Mouse (Mus musculus) testis, adult 2 months (tissue): ENCODE measurements at regions not wholly inside any gene's neighbourhood (a gene's known extent, or its start where the extent isn't known, plus 50 kb on each side); places are given as distances from the start of the nearest gene placed in this dataset.

Source experiments
- H3K27ac ChIP-seq: fragments of 200-500 bp; 2 replicates; pipeline ENCODE4 v1.5.1; 2012; ENCODE audit warnings: low read depth, low read length; ENCODE audit not compliant: control insufficient read depth, insufficient read depth
- H3K27me3 ChIP-seq: fragments of 200-500 bp; 2 replicates; pipeline ENCODE4 v1.6.1; 2012; ENCODE audit warnings: mild to moderate bottlenecking, low read length, moderate library complexity; ENCODE audit not compliant: control insufficient read depth, insufficient read depth
- H3K36me3 ChIP-seq: fragments of 200-500 bp; 2 replicates; pipeline ENCODE4 v1.6.1; 2012; ENCODE audit warnings: mild to moderate bottlenecking, low read length; ENCODE audit not compliant: control insufficient read depth, insufficient read depth
- H3K4me1 ChIP-seq: fragments of 200-500 bp; 2 replicates; pipeline ENCODE4 v1.6.1; 2012; ENCODE audit warnings: low read length; ENCODE audit not compliant: control insufficient read depth, insufficient read depth
- H3K4me3 ChIP-seq: fragments of 200-500 bp; 2 replicates; pipeline ENCODE4 v1.5.1; 2012; ENCODE audit warnings: low read depth, mild to moderate bottlenecking, low read length, moderate library complexity, mixed read lengths; ENCODE audit not compliant: control insufficient read depth
- CTCF ChIP-seq: fragments of 200-500 bp; IDR thresholded peaks from 2 replicates; pipeline ENCODE4 v1.5.1; 2012; ENCODE audit warnings: low read depth, mild to moderate bottlenecking, inconsistent platforms, low read length, moderate library complexity; ENCODE audit not compliant: control insufficient read depth, insufficient read depth, insufficient replicate concordance
- POLR2A ChIP-seq: fragments of 200-500 bp; IDR thresholded peaks from 2 replicates; pipeline ENCODE4 v1.6.1; 2012; ENCODE audit warnings: low read depth, mild to moderate bottlenecking, inconsistent platforms, low read length, moderate library complexity; ENCODE audit not compliant: control insufficient read depth

- TF ChIP-seq POLR2A, result no peak
- TF ChIP-seq CTCF, result no peak
- Histone ChIP-seq H3K4me1 (peaks cover 5% of the 10 kb centered on the region), H3K36me3 (no peaks in the 10 kb centered on the region), H3K27ac (no peak overlapping the region), H3K27me3 (no peaks in the 10 kb centered on the region), H3K4me3 (no peak overlapping the region)
Observed at GRCm38 (mm10) chr8:126802641-126803040, 143.0 kb downstream of the Tomm20 start.

- Histone ChIP-seq H3K36me3 (no peaks in the 10 kb centered on the region), H3K4me3 (no peak overlapping the region), H3K27ac (no peak overlapping the region), H3K27me3 (no peaks in the 10 kb centered on the region), H3K4me1 (peaks cover 5% of the 10 kb centered on the region)
- TF ChIP-seq CTCF (no peak), POLR2A (no peak)
Observed at GRCm38 (mm10) chr8:126800976-126801375, 144.7 kb downstream of the Tomm20 start.

- Histone ChIP-seq H3K27ac (no peak overlapping the region), H3K27me3 (no peaks in the 10 kb centered on the region), H3K4me1 (no peaks in the 10 kb centered on the region), H3K4me3 (no peak overlapping the region), H3K36me3 (no peaks in the 10 kb centered on the region)
- TF ChIP-seq CTCF (no peak), POLR2A (no peak)
Observed at GRCm38 (mm10) chr8:126797571-126798334, 147.9 kb downstream of the Tomm20 start.

- H3K27me3 ChIP-seq, result no peaks in the 10 kb centered on the region
- H3K36me3 ChIP-seq, result no peaks in the 10 kb centered on the region
- TF ChIP-seq CTCF, result no peak
- TF ChIP-seq POLR2A, result no peak
- no peaks in the 10 kb centered on the region; the same call in 1 of the 2 replicates for H3K4me1 ChIP-seq
- H3K27ac ChIP-seq, result no peak overlapping the region
- H3K4me3 ChIP-seq, result no peak overlapping the region
Observed at GRCm38 (mm10) chr8:126793657-126794056, 152.0 kb downstream of the Tomm20 start.

- H3K27me3 ChIP-seq, result no peaks in the 10 kb centered on the region
- no peak overlapping the region for H3K27ac ChIP-seq
- TF ChIP-seq CTCF, result no peak
- TF ChIP-seq POLR2A, result no peak
- H3K4me1 ChIP-seq, result no peaks in the 10 kb centered on the region; the same call in 1 of the 2 replicates
- H3K36me3 ChIP-seq, result no peaks in the 10 kb centered on the region
- H3K4me3 ChIP-seq, result no peak overlapping the region
Observed at GRCm38 (mm10) chr8:126791069-126791468, 154.6 kb downstream of the Tomm20 start.

- H3K36me3 ChIP-seq, result no peaks in the 10 kb centered on the region
- H3K4me3 ChIP-seq, result no peak overlapping the region
- TF ChIP-seq CTCF (no peak), POLR2A (no peak)
- no peak overlapping the region for H3K27ac ChIP-seq
- H3K27me3 ChIP-seq, result no peaks in the 10 kb centered on the region
- no peaks in the 10 kb centered on the region; the same call in 1 of the 2 replicates for H3K4me1 ChIP-seq
Observed at GRCm38 (mm10) chr8:126790214-126790613, 155.4 kb downstream of the Tomm20 start.

GRCm38 (mm10) chr8:126789076-126789475, 156.6 kb downstream of the Tomm20 start:
- Histone ChIP-seq H3K27ac (no peak overlapping the region), H3K36me3 (no peaks in the 10 kb centered on the region), H3K4me1 (no peaks in the 10 kb centered on the region; the same call in 1 of the 2 replicates), H3K27me3 (no peaks in the 10 kb centered on the region), H3K4me3 (no peak overlapping the region)
- TF ChIP-seq POLR2A (no peak), CTCF (no peak)
